Mouse (Mus musculus): ENCODE measurements around the gene Scnm1.

- TF ChIP-seq POLR2A (IDR thresholded peaks at IDR 0.05; ENCODE audit: insufficient read depth, low read depth, low read length) (peak; percentile 71), CTCF (IDR thresholded peaks at IDR 0.05) (peak; percentile 46)
Observed at GRCm38 (mm10) chr3:95133680-95134101, at the start of gene Scnm1, which contains the start of gene Lysmd1.
